Mouse (Mus musculus) limb, embryonic 15.5 days (tissue): ENCODE measurements around the gene Asxl2. TPM values are rescaled to one million over a fixed set of nuclear protein-coding genes. Genes with fewer than 3 reads are reported as not detected.

Experiments
- ATAC-seq: fragments of 200-750 bp; cut with Nextera tagmentation; 2 replicates; pipeline ENCODE4 v1.8.0; 2017; ENCODE audit warnings: low read depth, moderate TSS enrichment; ENCODE audit not compliant: insufficient number of reproducible peaks, low FRiP score, low TSS enrichment
- H3K27ac ChIP-seq: fragments of 300-500 bp; sonication (generic); 2 replicates; pipeline ENCODE4 v1.5.1; 2015; ENCODE audit warnings: moderate library complexity, mild to moderate bottlenecking, inconsistent platforms
- H3K27me3 ChIP-seq: fragments of 300-500 bp; sonication (generic); 2 replicates; pipeline ENCODE4 v1.6.1; 2015; ENCODE audit warnings: inconsistent platforms
- H3K36me3 ChIP-seq: fragments of 300-500 bp; sonication (generic); 2 replicates; pipeline ENCODE4 v1.6.1; 2015; ENCODE audit warnings: inconsistent platforms
- H3K4me1 ChIP-seq: fragments of 300-500 bp; sonication (generic); 2 replicates; pipeline ENCODE4 v1.6.1; 2015; ENCODE audit warnings: inconsistent platforms
- H3K4me2 ChIP-seq: fragments of 300-500 bp; sonication (generic); 2 replicates; pipeline ENCODE4 v1.6.1; 2015; ENCODE audit warnings: mild to moderate bottlenecking, inconsistent platforms
- H3K4me3 ChIP-seq: fragments of 300-500 bp; sonication (generic); 2 replicates; pipeline ENCODE4 v1.5.1; 2015; ENCODE audit warnings: mild to moderate bottlenecking, inconsistent platforms
- H3K9ac ChIP-seq: fragments of 300-500 bp; sonication (generic); 2 replicates; pipeline ENCODE4 v1.6.1; 2015; ENCODE audit warnings: inconsistent platforms
- H3K9me3 ChIP-seq: fragments of 300-500 bp; sonication (generic); 2 replicates; pipeline ENCODE4 v1.6.1; 2016; ENCODE audit warnings: inconsistent platforms
- WGBS: fragments of 180-500 bp; shearing (Covaris S2); methylation state at CpG from one replicate; pipeline ENCODE4 v1.1.7; 2015; 5-methylcytosine and 5-hydroxymethylcytosine counted together
- polyA plus RNA-seq: library from polyadenylated mRNA; unstranded; fragments of >200 nt; fragmentation: Nextera tagmentation; extraction: Ambion mirVana; gene quantifications from 2 replicates; pipeline ENCODE4 v1.2.1, GENCODE M21; 2015

Gene Asxl2
- polyA plus RNA-seq, 1 experiment from 2014 or later = 17.4 TPM

DNA sequence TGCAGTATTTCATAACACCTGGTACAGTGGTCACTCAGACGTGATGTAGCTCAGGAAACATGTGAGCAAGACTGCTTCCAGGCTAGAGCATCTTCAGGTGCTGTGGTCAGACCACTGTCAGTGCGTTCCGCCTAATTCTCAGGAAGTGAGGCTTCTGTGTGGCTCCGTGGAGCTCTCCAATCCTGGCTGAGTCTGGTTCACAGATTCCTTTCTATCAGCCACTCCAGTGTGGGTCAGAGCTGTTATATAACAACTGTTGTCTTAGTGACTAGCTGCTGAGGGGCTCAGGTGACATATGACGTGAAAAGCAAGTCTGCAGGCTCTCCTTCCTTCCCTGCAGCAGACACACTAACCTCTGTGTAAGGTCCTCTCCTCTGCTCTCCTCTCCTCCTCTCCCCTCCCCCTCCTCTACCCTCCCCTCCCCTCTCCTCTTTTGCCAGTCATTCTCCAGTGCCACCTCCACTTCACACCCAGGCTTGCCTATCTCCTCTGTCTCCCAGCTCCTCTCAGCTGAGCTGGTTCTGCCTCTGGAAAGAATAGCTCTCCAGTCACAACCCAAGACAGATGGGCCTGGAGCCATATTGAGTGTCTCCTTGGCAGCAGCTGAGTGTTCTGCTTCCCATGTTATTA lies 122.0 kb downstream of the Asxl2 start:
- no peak overlapping the region for H3K4me2 ChIP-seq
- WGBS = 43% methylated on average over 5 of the region's 5 CpGs
- no peak overlapping the region for H3K27ac ChIP-seq
- H3K9me3 ChIP-seq = no peaks in the 10 kb centered on the region
- H3K36me3 ChIP-seq = no peaks in the 10 kb centered on the region
- H3K27me3 ChIP-seq = no peaks in the 10 kb centered on the region
- no peak overlapping the region for H3K4me3 ChIP-seq
- no peaks in the 10 kb centered on the region for H3K4me1 ChIP-seq
- H3K9ac ChIP-seq = no peak overlapping the region
- no peak for ATAC-seq

DNA sequence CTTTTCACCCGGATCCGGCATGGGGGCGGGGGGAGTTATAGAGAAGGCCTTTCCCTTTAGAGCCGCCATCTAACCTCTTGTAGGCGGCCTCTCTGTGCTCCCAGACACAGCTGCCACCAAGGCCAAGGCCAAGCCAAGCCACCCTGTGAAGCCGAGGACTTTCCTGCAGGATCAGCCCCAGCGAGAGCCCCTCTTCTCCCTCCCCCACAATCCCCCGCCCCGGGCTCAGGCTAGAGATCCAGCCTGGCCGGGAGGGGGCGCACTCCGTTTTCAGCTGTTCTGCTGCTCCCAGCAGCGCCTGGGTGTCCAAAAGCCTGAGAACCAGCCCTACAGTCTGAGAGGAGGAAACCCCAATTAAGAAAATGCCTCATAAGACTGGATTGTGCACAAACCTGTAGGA lies 123.6 kb downstream of the Asxl2 start:
- H3K36me3 ChIP-seq = no peaks in the 10 kb centered on the region
- no peak overlapping the region for H3K4me2 ChIP-seq
- H3K4me3 ChIP-seq = no peak overlapping the region
- ATAC-seq = no peak
- H3K27me3 ChIP-seq = no peaks in the 10 kb centered on the region
- H3K27ac ChIP-seq = no peak overlapping the region
- H3K9ac ChIP-seq = no peak overlapping the region
- no peaks in the 10 kb centered on the region for H3K9me3 ChIP-seq
- no peaks in the 10 kb centered on the region for H3K4me1 ChIP-seq
- 13% methylated on average over 13 of the region's 13 CpGs for WGBS

Other genes with a start within 250 kb of the Asxl2 start
- gene Rab10, start 116.9 kb upstream of the Asxl2 start, polyA plus RNA-seq = 91.3 and 98.3 TPM in 2 replicates
- gene Kif3c, start 61.7 kb upstream of the Asxl2 start, polyA plus RNA-seq = 9.8 and 12.5 TPM in 2 replicates
- gene Dtnb, start 145.5 kb downstream of the Asxl2 start, polyA plus RNA-seq = 24.5 and 28.6 TPM in 2 replicates